Mouse (Mus musculus) forebrain, postnatal 0 days (tissue): Measurements from ENCODE around the gene Tnni1. TPM values are rescaled to one million over a fixed set of nuclear protein-coding genes. Genes with fewer than 3 reads are reported as not detected.

Experiments used
- ATAC-seq: fragments of 200-750 bp; cut with Nextera tagmentation; 2 replicates; pipeline ENCODE4 v1.8.0; 2017; ENCODE audit warnings: mild to moderate bottlenecking, moderate library complexity
- DNase-seq: peaks from one replicate; pipeline ENCODE4 v3.0.0-alpha.2; 2015
- H3K27ac ChIP-seq: fragments of 300-500 bp; sonication (generic); 2 replicates; pipeline ENCODE4 v1.5.1; 2014; ENCODE audit warnings: low read depth, mild to moderate bottlenecking, antibody characterized with exemption, low read length, moderate library complexity, mixed read lengths
- H3K27me3 ChIP-seq: fragments of 300-500 bp; sonication (generic); 2 replicates; pipeline ENCODE4 v1.6.1; 2014; ENCODE audit warnings: mild to moderate bottlenecking, low read length, mixed read lengths; ENCODE audit not compliant: insufficient read depth
- H3K36me3 ChIP-seq: fragments of 300-500 bp; sonication (generic); 2 replicates; pipeline ENCODE4 v1.6.1; 2014; ENCODE audit warnings: mild to moderate bottlenecking, moderate library complexity; ENCODE audit not compliant: insufficient read depth
- H3K4me1 ChIP-seq: fragments of 300-500 bp; sonication (generic); 2 replicates; pipeline ENCODE4 v1.6.1; 2014; ENCODE audit warnings: antibody characterized with exemption; ENCODE audit not compliant: insufficient read depth
- H3K4me2 ChIP-seq: fragments of 300-500 bp; sonication (generic); 2 replicates; pipeline ENCODE4 v1.6.1; 2014; ENCODE audit warnings: low read depth, mild to moderate bottlenecking, moderate library complexity
- H3K4me3 ChIP-seq: fragments of 300-500 bp; sonication (generic); 2 replicates; pipeline ENCODE4 v1.5.1; 2014; ENCODE audit warnings: low read depth, low read length, mixed read lengths
- H3K9ac ChIP-seq: fragments of 300-500 bp; sonication (generic); 2 replicates; pipeline ENCODE4 v1.6.1; 2014; ENCODE audit warnings: mild to moderate bottlenecking
- H3K9me3 ChIP-seq: fragments of 300-500 bp; sonication (generic); 2 replicates; pipeline ENCODE4 v1.6.1; 2016; ENCODE audit warnings: low read length
- CTCF ChIP-seq: sonication (generic); IDR thresholded peaks from 2 replicates; pipeline ENCODE4 v1.5.1; 2016; ENCODE audit warnings: antibody characterized with exemption, control low read depth, low read depth
- WGBS: fragments of 180-500 bp; shearing (Covaris S2); extraction: QIAGEN DNeasy Blood & Tissue Kit; methylation state at CpG from one replicate; pipeline ENCODE4 v1.1.7; 2014; 5-methylcytosine and 5-hydroxymethylcytosine counted together
- polyA plus RNA-seq: library from polyadenylated mRNA; unstranded; fragments of >200 nt; fragmentation: Nextera tagmentation; extraction: Ambion mirVana; gene quantifications from 2 replicates; pipeline ENCODE4 v1.2.1, GENCODE M21; 2015
- total RNA-seq: library from RNA; depleted of rRNA; stranded (reverse); fragments of >200 nt; gene quantifications from 2 replicates; pipeline ENCODE4 v1.2.3, GENCODE M21; 2014

Gene Tnni1
- total and polyA plus RNA-seq, 2 experiments from 2014 or later, result 0.19 to 0.48 TPM

GRCm38 (mm10) chr1:135767324-135767890 is 11.8 kb upstream of the Tnni1 start:
- Histone ChIP-seq H3K9me3 (no peaks in the 10 kb centered on the region), H3K9ac (no peak overlapping the region), H3K4me1 (peaks cover 13% of the 10 kb centered on the region; the same call in 1 of the 2 replicates), H3K4me3 (peak overlapping the region; percentile 55; the same call in 1 of the 2 replicates), H3K27ac (no peak overlapping the region), H3K27me3 (no peaks in the 10 kb centered on the region), H3K36me3 (no peaks in the 10 kb centered on the region), H3K4me2 (peak overlapping the region; percentile 96)
- 86% methylated on average over 4 of the region's 4 CpGs for WGBS
- no peak for TF ChIP-seq CTCF
- DNase-seq, result no peak
- ATAC-seq, result no peak

GRCm38 (mm10) chr1:135768400-135768799 is 10.8 kb upstream of the Tnni1 start:
- TF ChIP-seq CTCF, result no peak
- H3K9ac ChIP-seq, result no peak overlapping the region
- H3K27ac ChIP-seq, result no peak overlapping the region
- ATAC-seq (no peak), DNase-seq (no peak)
- H3K9me3 ChIP-seq, result no peaks in the 10 kb centered on the region
- H3K36me3 ChIP-seq, result no peaks in the 10 kb centered on the region
- H3K4me3 ChIP-seq, result no peak overlapping the region
- no peaks in the 10 kb centered on the region for H3K27me3 ChIP-seq
- WGBS, result 91% methylated on average over 2 of the region's 2 CpGs
- no peak overlapping the region for H3K4me2 ChIP-seq
- H3K4me1 ChIP-seq, result peaks cover 13% of the 10 kb centered on the region; the same call in 1 of the 2 replicates

GRCm38 (mm10) chr1:135770237-135770636 is 9.0 kb upstream of the Tnni1 start:
- H3K4me1 ChIP-seq, result peaks cover 13% of the 10 kb centered on the region; the same call in 1 of the 2 replicates
- H3K9ac ChIP-seq, result no peak overlapping the region
- WGBS, result 79% methylated on average over 7 of the region's 7 CpGs
- no peak overlapping the region for H3K4me2 ChIP-seq
- ATAC-seq (no peak), DNase-seq (no peak)
- H3K9me3 ChIP-seq, result no peaks in the 10 kb centered on the region
- no peak for TF ChIP-seq CTCF
- no peaks in the 10 kb centered on the region for H3K27me3 ChIP-seq
- no peak overlapping the region for H3K4me3 ChIP-seq
- H3K27ac ChIP-seq, result no peak overlapping the region
- no peaks in the 10 kb centered on the region for H3K36me3 ChIP-seq

GRCm38 (mm10) chr1:135770896-135771572 is 8.2 kb upstream of the Tnni1 start:
- Histone ChIP-seq H3K4me3 (no peak overlapping the region), H3K9ac (no peak overlapping the region), H3K27ac (no peak overlapping the region), H3K4me1 (0 out of 2 replicates have a peak, but pooled peaks cover 9% of the 10 kb centered on the region), H3K4me2 (no peak overlapping the region), H3K27me3 (no peaks in the 10 kb centered on the region), H3K36me3 (no peaks in the 10 kb centered on the region), H3K9me3 (no peaks in the 10 kb centered on the region)
- WGBS, result 49% methylated on average over 12 of the region's 12 CpGs
- DNase-seq, result no peak
- TF ChIP-seq CTCF, result no peak
- ATAC-seq, result no peak

GRCm38 (mm10) chr1:135771573-135771970 is 7.7 kb upstream of the Tnni1 start:
- Histone ChIP-seq H3K36me3 (no peaks in the 10 kb centered on the region), H3K4me3 (no peak overlapping the region), H3K4me2 (no peak overlapping the region), H3K9me3 (no peaks in the 10 kb centered on the region), H3K4me1 (0 out of 2 replicates have a peak, but pooled peaks cover 8% of the 10 kb centered on the region), H3K9ac (no peak overlapping the region), H3K27ac (no peak overlapping the region), H3K27me3 (no peaks in the 10 kb centered on the region)
- no peak for TF ChIP-seq CTCF
- DNase-seq (no peak), ATAC-seq (no peak; the same call in 1 of the 2 replicates)
- 63% methylated on average over 8 of the region's 8 CpGs for WGBS

GRCm38 (mm10) chr1:135776596-135776995 is 2.6 kb upstream of the Tnni1 start:
- ATAC-seq, result no peak
- Histone ChIP-seq H3K9ac (no peak overlapping the region), H3K27me3 (no peaks in the 10 kb centered on the region), H3K27ac (no peak overlapping the region), H3K9me3 (no peaks in the 10 kb centered on the region), H3K36me3 (no peaks in the 10 kb centered on the region), H3K4me2 (no peak overlapping the region), H3K4me1 (no peaks in the 10 kb centered on the region), H3K4me3 (no peak overlapping the region)
- no peak for TF ChIP-seq CTCF
- no peak for DNase-seq

- H3K9me3 ChIP-seq, result no peaks in the 10 kb centered on the region
- H3K27ac ChIP-seq, result no peak overlapping the region
- ATAC-seq (no peak), DNase-seq (no peak)
- TF ChIP-seq CTCF, result no peak
- no peak overlapping the region for H3K9ac ChIP-seq
- no peaks in the 10 kb centered on the region for H3K4me1 ChIP-seq
- no peak overlapping the region for H3K4me3 ChIP-seq
- no peaks in the 10 kb centered on the region for H3K36me3 ChIP-seq
- H3K27me3 ChIP-seq, result no peaks in the 10 kb centered on the region
- WGBS, result 97% methylated on average over 1 of the region's 1 CpGs
- no peak overlapping the region for H3K4me2 ChIP-seq
Measured at GRCm38 (mm10) chr1:135777046-135777445, 2.2 kb upstream of the Tnni1 start.
